In the genomic region with DNA sequence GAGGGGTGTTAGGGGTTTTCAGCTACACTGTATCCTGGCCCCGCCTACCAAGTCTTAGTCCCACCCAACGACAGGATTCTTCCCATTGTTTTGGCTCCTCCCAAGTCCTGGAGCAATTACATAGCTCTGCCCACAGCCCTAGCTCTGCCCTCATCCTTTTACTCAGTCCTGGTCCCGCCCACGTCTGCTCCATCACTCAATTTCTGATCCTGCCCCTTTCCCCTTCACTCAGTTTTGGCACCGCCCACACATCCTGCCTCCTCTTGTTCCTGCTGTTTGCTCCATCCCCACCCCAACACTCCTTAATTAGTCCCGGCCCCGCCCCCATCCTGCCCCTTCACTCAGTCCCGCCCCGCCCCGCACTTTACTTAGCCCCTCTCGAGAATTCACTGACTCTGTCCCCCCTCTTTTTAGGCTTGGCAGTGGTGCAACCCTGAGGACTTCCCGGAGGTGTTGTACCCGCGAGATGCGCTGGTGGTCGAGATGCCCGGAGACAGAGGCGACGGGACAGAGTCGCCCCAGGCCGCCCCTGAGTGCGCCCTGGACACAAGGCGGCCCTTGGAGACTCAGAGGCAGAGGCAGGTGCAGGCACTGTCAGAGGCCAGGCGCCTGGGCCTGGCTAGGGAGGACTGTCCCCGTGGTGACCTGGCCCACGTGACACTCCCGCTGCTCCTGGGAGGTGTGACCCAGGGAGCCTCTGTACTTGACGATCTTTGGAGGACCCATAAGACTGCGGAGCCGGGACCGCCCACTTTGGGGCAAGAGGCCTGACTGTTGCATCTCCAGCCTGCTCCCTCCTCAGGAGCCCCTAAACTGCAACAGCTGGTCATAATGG, we compare ENCODE assay signal across 8 mouse cellular contexts. TPM values are rescaled to one million over a fixed set of nuclear protein-coding genes. Genes with fewer than 3 reads are reported as not detected.
DNase-seq lines count a peak whose midpoint lies in the region; ATAC-seq and TF ChIP-seq lines count a peak whose summit lies in the region.

No protein-coding gene starts in this region.

- 0 out of 2 replicates have a peak overlapping the region, but pooled peaks have one; percentile 29 for H3K9ac ChIP-seq in intestine, embryonic 16.5 days (ENCODE audit: low read depth, low read length)
- no peak overlapping the region; the same call in 1 of the 2 replicates for H3K9ac ChIP-seq in liver, embryonic 16.5 days (ENCODE audit: low read depth, low read length)

- ATAC-seq in intestine, embryonic 16.5 days: peak; percentile 78
- peak; percentile 46 for ATAC-seq in liver, embryonic 16.5 days (ENCODE audit: low read depth)

- H3K27ac ChIP-seq in intestine, embryonic 16.5 days (ENCODE audit: low read length): peak overlapping the region; percentile 23; the same call in 1 of the 2 replicates
- no peak overlapping the region for H3K27ac ChIP-seq in liver, embryonic 16.5 days (ENCODE audit: low read length)
- no peak overlapping the region for H3K27ac ChIP-seq in small intestine, adult 2 months (ENCODE audit: insufficient read depth, low read depth, low read length)

- H3K4me3 ChIP-seq in E14TG2a.4 (replicated peaks; ENCODE audit: low read length): peak overlapping the region; percentile 77
- peak overlapping the region; percentile 14 for H3K4me3 ChIP-seq in intestine, embryonic 16.5 days (ENCODE audit: low read length)
- H3K4me3 ChIP-seq in liver, embryonic 16.5 days (ENCODE audit: low read depth, low read length): no peak overlapping the region; the same call in 1 of the 2 replicates
- H3K4me3 ChIP-seq in small intestine, adult 2 months (ENCODE audit: low read depth, low read length): peak overlapping the region; percentile 48

- no peak for TF ChIP-seq POLR2A in brain, embryonic 14.5 days (IDR thresholded peaks at IDR 0.05; ENCODE audit: borderline replicate concordance, extremely low read depth, insufficient read depth, insufficient read length, poor library complexity, severe bottlenecking)
- no peak for TF ChIP-seq POLR2A in small intestine, adult 2 months (IDR thresholded peaks at IDR 0.05; ENCODE audit: low read depth, low read length)

- no peak for TF ChIP-seq CTCF in E14TG2a.4 (conservative IDR thresholded peaks at IDR 0.05; ENCODE audit: low read length)
- TF ChIP-seq CTCF in brain, embryonic 14.5 days (IDR thresholded peaks at IDR 0.05; ENCODE audit: borderline replicate concordance, extremely low read depth, insufficient read depth, insufficient read length): no peak
- no peak for TF ChIP-seq CTCF in small intestine, adult 2 months (IDR thresholded peaks at IDR 0.05; ENCODE audit: extremely low read depth, insufficient read length, insufficient replicate concordance, low read depth, low read length)

- 7% methylated on average over 31 of the region's 31 CpGs for WGBS in intestine, embryonic 16.5 days
- 15% methylated on average over 31 of the region's 31 CpGs for WGBS in liver, embryonic 16.5 days (ENCODE audit: insufficient replicate concordance)
- 10% methylated on average over 31 of the region's 31 CpGs for WGBS in small intestine, adult 2 months

- peaks cover 23% of the 10 kb centered on the region for H3K27me3 ChIP-seq in E14TG2a.4 (ENCODE audit: insufficient read depth, low read length)
- H3K27me3 ChIP-seq in intestine, embryonic 16.5 days (replicated peaks; ENCODE audit: control insufficient read depth, insufficient read depth, low read length): peaks cover 14% of the 10 kb centered on the region
- peaks cover 9% of the 10 kb centered on the region for H3K27me3 ChIP-seq in liver, embryonic 16.5 days (ENCODE audit: control insufficient read depth, insufficient read depth, low read depth, low read length)
- no peaks in the 10 kb centered on the region for H3K27me3 ChIP-seq in small intestine, adult 2 months (ENCODE audit: control insufficient read depth, insufficient read depth, low read length)

- H3K36me3 ChIP-seq in E14TG2a.4 (ENCODE audit: insufficient read depth, low read length): no peaks in the 10 kb centered on the region
- H3K36me3 ChIP-seq in intestine, embryonic 16.5 days (ENCODE audit: control insufficient read depth, insufficient read depth, low read length): no peaks in the 10 kb centered on the region
- H3K36me3 ChIP-seq in liver, embryonic 16.5 days (ENCODE audit: control insufficient read depth, insufficient read depth): no peaks in the 10 kb centered on the region
- no peaks in the 10 kb centered on the region for H3K36me3 ChIP-seq in small intestine, adult 2 months (ENCODE audit: control insufficient read depth, insufficient read depth, low read length)

- peak; percentile 74 for DNase-seq in brain, embryonic 14.5 days (ENCODE audit: low read depth)
- peak; percentile 73 to 89 for DNase-seq in heart, adult 18-20 months
- no peak for DNase-seq in spleen, postnatal 36 days (ENCODE audit: low spot score in 2 of 2)
- DNase-seq in thymus, postnatal 0 days (ENCODE audit: low spot score): no peak

- H3K4me2 ChIP-seq in intestine, embryonic 16.5 days (ENCODE audit: low read depth, low read length): peak overlapping the region; percentile 44
- peak overlapping the region; percentile 31 for H3K4me2 ChIP-seq in liver, embryonic 16.5 days (ENCODE audit: low read depth, low read length)

- H3K4me1 ChIP-seq in E14TG2a.4 (replicated peaks; ENCODE audit: low read depth, low read length): peaks cover 50% of the 10 kb centered on the region
- H3K4me1 ChIP-seq in intestine, embryonic 16.5 days (ENCODE audit: control insufficient read depth, insufficient read depth, low read length): peaks cover 11% of the 10 kb centered on the region
- H3K4me1 ChIP-seq in liver, embryonic 16.5 days (ENCODE audit: control insufficient read depth, low read depth, low read length): peaks cover 26% of the 10 kb centered on the region
- peaks cover 16% of the 10 kb centered on the region for H3K4me1 ChIP-seq in small intestine, adult 2 months (ENCODE audit: control insufficient read depth, insufficient read depth, insufficient read length, low read length)

- H3K9me3 ChIP-seq in E14TG2a.4 (ENCODE audit: low read length): no peaks in the 10 kb centered on the region
- no peaks in the 10 kb centered on the region for H3K9me3 ChIP-seq in intestine, embryonic 16.5 days (ENCODE audit: control insufficient read depth, low read length)
- no peaks in the 10 kb centered on the region for H3K9me3 ChIP-seq in liver, embryonic 16.5 days (replicated peaks; ENCODE audit: control insufficient read depth, low read length)

RNA-seq across cellular contexts. Expression of a gene that starts 12.1 kb away (rescaled TPM):
- polyA plus RNA-seq in brain, embryonic 14.5 days (2012; rRNA removed): 0.11 and 0.14 TPM in 2 replicates
- under 1 TPM; 0.15 to 0.31 TPM for total RNA-seq in heart, adult 18-20 months (2021)
- 0.27 and 0.34 TPM in 2 replicates for polyA plus RNA-seq in intestine, embryonic 16.5 days (2015; fragmentation: Nextera tagmentation; extraction: Ambion mirVana)
- polyA plus RNA-seq in liver, embryonic 16.5 days (2015; fragmentation: Nextera tagmentation; extraction: Ambion mirVana): 0.06 and 0.35 TPM in 2 replicates
- polyA plus RNA-seq in small intestine, adult 2 months (2012; rRNA removed): 2.5 and 5.4 TPM in 2 replicates
- 16.2 TPM in 2 replicates for polyA plus RNA-seq in thymus, postnatal 0 days (2015; fragmentation: Nextera tagmentation; extraction: Ambion mirVana)

RNA-seq across cellular contexts. Expression of a gene that starts 15.5 kb away (rescaled TPM):
- polyA plus RNA-seq in brain, embryonic 14.5 days (2012; rRNA removed): 45.2 and 48.3 TPM in 2 replicates
- total RNA-seq in heart, adult 18-20 months (2021): 1 to 10 TPM; 6.8 to 9.8 TPM
- polyA plus RNA-seq in intestine, embryonic 16.5 days (2015; fragmentation: Nextera tagmentation; extraction: Ambion mirVana): 12.9 and 15.1 TPM in 2 replicates
- 7.5 and 9.0 TPM in 2 replicates for polyA plus RNA-seq in liver, embryonic 16.5 days (2015; fragmentation: Nextera tagmentation; extraction: Ambion mirVana)
- polyA plus RNA-seq in small intestine, adult 2 months (2012; rRNA removed): 63.9 and 71.9 TPM in 2 replicates
- 37.2 and 37.3 TPM in 2 replicates for polyA plus RNA-seq in thymus, postnatal 0 days (2015; fragmentation: Nextera tagmentation; extraction: Ambion mirVana)

RNA-seq across cellular contexts. Expression of a gene that starts 19.2 kb away (rescaled TPM):
- polyA plus RNA-seq in brain, embryonic 14.5 days (2012; rRNA removed): 27.2 and 38.6 TPM in 2 replicates
- total RNA-seq in heart, adult 18-20 months (2021): 10 to 100 TPM; 14.8 to 29.0 TPM
- polyA plus RNA-seq in intestine, embryonic 16.5 days (2015; fragmentation: Nextera tagmentation; extraction: Ambion mirVana): 8.3 and 9.0 TPM in 2 replicates
- 11.6 and 13.5 TPM in 2 replicates for polyA plus RNA-seq in liver, embryonic 16.5 days (2015; fragmentation: Nextera tagmentation; extraction: Ambion mirVana)
- 26.1 and 49.9 TPM in 2 replicates for polyA plus RNA-seq in small intestine, adult 2 months (2012; rRNA removed)
- 11.0 and 11.4 TPM in 2 replicates for polyA plus RNA-seq in thymus, postnatal 0 days (2015; fragmentation: Nextera tagmentation; extraction: Ambion mirVana)

RNA-seq across cellular contexts. Expression of a gene that starts 42.7 kb away (rescaled TPM):
- 37.8 and 38.4 TPM in 2 replicates for polyA plus RNA-seq in brain, embryonic 14.5 days (2012; rRNA removed)
- 10 to 100 TPM; 13.7 to 14.4 TPM for total RNA-seq in heart, adult 18-20 months (2021)
- 1.0 and 1.2 TPM in 2 replicates for polyA plus RNA-seq in intestine, embryonic 16.5 days (2015; fragmentation: Nextera tagmentation; extraction: Ambion mirVana)
- polyA plus RNA-seq in liver, embryonic 16.5 days (2015; fragmentation: Nextera tagmentation; extraction: Ambion mirVana): 0.20 and 0.46 TPM in 2 replicates
- 0.90 and 2.9 TPM in 2 replicates for polyA plus RNA-seq in small intestine, adult 2 months (2012; rRNA removed)
- 0.36 and 0.85 TPM in 2 replicates for polyA plus RNA-seq in thymus, postnatal 0 days (2015; fragmentation: Nextera tagmentation; extraction: Ambion mirVana)

RNA-seq across cellular contexts. Expression of a gene that starts 43.8 kb away (rescaled TPM):
- 150 and 161 TPM in 2 replicates for polyA plus RNA-seq in brain, embryonic 14.5 days (2012; rRNA removed)
- total RNA-seq in heart, adult 18-20 months (2021): 10 to 100 TPM; 19.7 to 21.4 TPM
- polyA plus RNA-seq in intestine, embryonic 16.5 days (2015; fragmentation: Nextera tagmentation; extraction: Ambion mirVana): 63.7 and 65.3 TPM in 2 replicates
- 12.2 and 13.9 TPM in 2 replicates for polyA plus RNA-seq in liver, embryonic 16.5 days (2015; fragmentation: Nextera tagmentation; extraction: Ambion mirVana)
- polyA plus RNA-seq in small intestine, adult 2 months (2012; rRNA removed): 129 and 414 TPM in 2 replicates
- polyA plus RNA-seq in thymus, postnatal 0 days (2015; fragmentation: Nextera tagmentation; extraction: Ambion mirVana): 35.1 and 38.6 TPM in 2 replicates

Comparison
In these comparisons a context has a peak if more than half of its experiments do, and no peak if none do; other contexts are left out.
1. DNase-seq: peak in brain, embryonic 14.5 days (single experiment) and heart, adult 18-20 months (2 of 2); none in spleen, postnatal 36 days (0 of 2) and thymus, postnatal 0 days (single experiment).